Mouse (Mus musculus) testis, postnatal 14 days (tissue): ENCODE measurements at regions not wholly inside any gene's neighbourhood (a gene's known extent, or its start where the extent isn't known, plus 50 kb on each side); places are given as distances from the start of the nearest gene placed in this dataset.

Experiments used
- DNase-seq: peaks from one replicate; pipeline ENCODE4 v3.0.0; 2021; ENCODE audit warnings: low spot score

GRCm38 (mm10) chr17:49149896-49150295, 217.7 kb downstream of the Lrfn2 start:
- no peak for DNase-seq

- no peak for DNase-seq
Observed at GRCm38 (mm10) chr17:49150971-49151422, 218.8 kb downstream of the Lrfn2 start.

- no peak for DNase-seq
Observed at GRCm38 (mm10) chr17:49153994-49154393, 221.8 kb downstream of the Lrfn2 start.

GRCm38 (mm10) chr17:49155001-49155515, 222.9 kb downstream of the Lrfn2 start:
- no peak for DNase-seq

GRCm38 (mm10) chr17:49157586-49157985, 225.4 kb downstream of the Lrfn2 start:
- DNase-seq, result no peak

- DNase-seq, result peak; percentile 24
Observed at GRCm38 (mm10) chr17:49171252-49172047, 239.3 kb downstream of the Lrfn2 start.

GRCm38 (mm10) chr17:49172052-49172799, 240.0 kb downstream of the Lrfn2 start:
- no peak for DNase-seq

GRCm38 (mm10) chr17:49172800-49173150, 240.6 kb downstream of the Lrfn2 start:
- DNase-seq, result no peak

GRCm38 (mm10) chr17:49177966-49178731, 246.0 kb downstream of the Lrfn2 start:
- DNase-seq, result no peak

- DNase-seq, result no peak
Observed at GRCm38 (mm10) chr17:49182485-49182884, 245.7 kb upstream of the Mocs1 start.

GRCm38 (mm10) chr17:49183917-49184316, 244.2 kb upstream of the Mocs1 start:
- DNase-seq, result no peak

- no peak for DNase-seq
Observed at GRCm38 (mm10) chr17:49185052-49185612, 243.0 kb upstream of the Mocs1 start.

- no peak for DNase-seq
Observed at GRCm38 (mm10) chr17:49189765-49190164, 238.4 kb upstream of the Mocs1 start.

GRCm38 (mm10) chr17:49190337-49190736, 237.8 kb upstream of the Mocs1 start:
- DNase-seq, result no peak

GRCm38 (mm10) chr17:49196046-49196684, 232.0 kb upstream of the Mocs1 start:
- DNase-seq, result peak; percentile 84

GRCm38 (mm10) chr17:49201495-49201894, 226.7 kb upstream of the Mocs1 start:
- no peak for DNase-seq

GRCm38 (mm10) chr17:49205095-49205494, 223.1 kb upstream of the Mocs1 start:
- no peak for DNase-seq

- DNase-seq, result no peak
Observed at GRCm38 (mm10) chr17:49205564-49205963, 222.6 kb upstream of the Mocs1 start.

- peak; percentile 61 for DNase-seq
Observed at GRCm38 (mm10) chr17:49206708-49207107, 221.5 kb upstream of the Mocs1 start.

- no peak for DNase-seq
Observed at GRCm38 (mm10) chr17:49208315-49208820, 219.8 kb upstream of the Mocs1 start.

GRCm38 (mm10) chr17:49212918-49213317, 215.2 kb upstream of the Mocs1 start:
- DNase-seq, result no peak
